Mouse (Mus musculus) cerebellum, postnatal 36 days (tissue): ENCODE data around the gene Fam222a.

ENCODE experiments used
- DNase-seq, 2 experiments: peaks; one replicate each; pipeline ENCODE4 v3.0.0; 2021 to 2022; ENCODE audit warnings: mixed read lengths in 2 of 2

Fam222a gene

DNA sequence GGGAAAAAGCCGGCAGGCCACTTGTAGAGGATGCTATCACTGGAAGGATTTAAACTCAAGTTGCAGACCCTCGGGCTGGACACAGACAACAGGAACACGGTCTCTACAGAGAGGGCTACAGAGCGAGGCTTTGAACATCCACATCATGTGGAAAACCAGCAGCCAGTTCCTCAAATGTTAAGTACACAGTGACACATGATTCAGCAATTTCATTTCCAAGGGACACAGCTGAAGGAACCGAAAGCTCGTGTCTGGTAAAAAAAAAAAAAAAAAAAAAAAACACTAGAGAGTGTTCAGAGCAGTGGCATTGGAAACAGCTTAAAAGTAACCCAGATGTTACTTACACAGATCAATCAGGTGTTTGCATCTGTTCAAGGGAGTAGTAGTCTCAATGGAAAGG, 93.2 kb downstream of the Fam222a start:
- DNase-seq, result no peak
